Mouse (Mus musculus): ENCODE results near the gene Hes2.

DNA sequence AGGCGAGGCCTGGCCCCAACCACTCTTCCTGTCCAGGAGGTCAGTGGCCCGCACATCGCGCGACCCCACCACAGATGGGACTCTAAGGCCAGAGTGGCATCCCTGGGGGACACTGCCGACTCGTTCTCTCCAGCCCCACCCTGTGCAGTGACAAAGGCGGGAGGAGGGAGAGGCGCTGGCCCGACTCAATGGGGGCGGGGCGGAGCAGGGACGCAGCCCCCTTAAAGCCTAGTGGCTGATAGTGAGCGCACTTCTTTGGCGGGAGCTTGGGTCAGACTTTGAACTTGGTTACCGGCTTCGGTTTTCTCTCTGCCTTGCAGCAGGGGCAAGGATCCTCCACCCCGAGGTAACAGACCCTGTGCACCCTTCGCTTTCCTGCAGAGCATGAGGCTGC is 615 bp downstream of the Hes2 start:
- TF ChIP-seq POLR2A (IDR thresholded peaks at IDR 0.05; ENCODE audit: borderline replicate concordance, extremely low read depth, low read depth, low read length) (no peak), CTCF (IDR thresholded peaks at IDR 0.05; ENCODE audit: insufficient read depth, low read length) (no peak)

All from lung, adult 2 months (tissue).